Mouse (Mus musculus) forebrain, embryonic 15.5 days (tissue): ENCODE measurements around the gene Ly9. TPM values are rescaled to one million over a fixed set of nuclear protein-coding genes. Genes with fewer than 3 reads are reported as not detected.

Experiments
- ATAC-seq: fragments of 200-750 bp; cut with Nextera tagmentation; replicated peaks from 2 replicates; pipeline ENCODE4 v1.8.0; 2017; ENCODE audit warnings: mild to moderate bottlenecking, moderate TSS enrichment, moderate library complexity
- H3K27ac ChIP-seq: fragments of 300-500 bp; sonication (generic); replicated peaks from 2 replicates; pipeline ENCODE4 v1.5.1; 2015; ENCODE audit warnings: mild to moderate bottlenecking, inconsistent platforms
- H3K27me3 ChIP-seq: fragments of 300-500 bp; sonication (generic); 2 replicates; pipeline ENCODE4 v1.6.1; 2015; ENCODE audit warnings: inconsistent platforms
- H3K36me3 ChIP-seq: fragments of 300-500 bp; sonication (generic); 2 replicates; pipeline ENCODE4 v1.6.1; 2015; ENCODE audit warnings: mild to moderate bottlenecking, inconsistent platforms
- H3K4me1 ChIP-seq: fragments of 300-500 bp; sonication (generic); 2 replicates; pipeline ENCODE4 v1.6.1; 2015; ENCODE audit warnings: inconsistent platforms
- H3K4me2 ChIP-seq: fragments of 300-500 bp; sonication (generic); replicated peaks from 2 replicates; pipeline ENCODE4 v1.6.1; 2015; ENCODE audit warnings: mild to moderate bottlenecking, inconsistent platforms
- H3K4me3 ChIP-seq: fragments of 300-500 bp; sonication (generic); 2 replicates; pipeline ENCODE4 v1.5.1; 2015; ENCODE audit warnings: mild to moderate bottlenecking, inconsistent platforms
- H3K9ac ChIP-seq: fragments of 300-500 bp; sonication (generic); replicated peaks from 2 replicates; pipeline ENCODE4 v1.6.1; 2015; ENCODE audit warnings: mild to moderate bottlenecking, inconsistent platforms
- H3K9me3 ChIP-seq: fragments of 300-500 bp; sonication (generic); 2 replicates; pipeline ENCODE4 v1.6.1; 2016; ENCODE audit warnings: inconsistent platforms
- WGBS: fragments of 180-500 bp; shearing (Covaris S2); methylation state at CpG from one replicate; pipeline ENCODE4 v1.1.7; 2015; ENCODE audit warnings: mixed read lengths; 5-methylcytosine and 5-hydroxymethylcytosine counted together
- polyA plus RNA-seq: library from polyadenylated mRNA; unstranded; fragments of >200 nt; fragmentation: Nextera tagmentation; extraction: Ambion mirVana; gene quantifications from 2 replicates; pipeline ENCODE4 v1.2.1, GENCODE M21; 2015

Gene Ly9
- polyA plus RNA-seq, 1 experiment from 2014 or later, result 0.37 TPM

- no peak overlapping the region for H3K4me2 ChIP-seq
- ATAC-seq, result no peak
- H3K9me3 ChIP-seq, result no peaks in the 10 kb centered on the region
- no peaks in the 10 kb centered on the region for H3K27me3 ChIP-seq
- H3K4me1 ChIP-seq, result no peaks in the 10 kb centered on the region
- no peak overlapping the region for H3K27ac ChIP-seq
- no peak overlapping the region for H3K9ac ChIP-seq
- WGBS, result 64% methylated on average over 2 of the region's 2 CpGs
- H3K36me3 ChIP-seq, result no peaks in the 10 kb centered on the region
- H3K4me3 ChIP-seq, result no peak overlapping the region
Measured at GRCm38 (mm10) chr1:171568436-171568835, 38.8 kb downstream of the Ly9 start.

GRCm38 (mm10) chr1:171566777-171567176, 40.4 kb downstream of the Ly9 start:
- no peak overlapping the region for H3K27ac ChIP-seq
- H3K4me3 ChIP-seq, result no peak overlapping the region
- H3K4me1 ChIP-seq, result no peaks in the 10 kb centered on the region
- WGBS, result 21% methylated on average over 8 of the region's 8 CpGs
- no peak overlapping the region for H3K9ac ChIP-seq
- H3K9me3 ChIP-seq, result no peaks in the 10 kb centered on the region
- H3K36me3 ChIP-seq, result no peaks in the 10 kb centered on the region
- peak; percentile 29; the same call in 1 of the 2 replicates for ATAC-seq
- H3K27me3 ChIP-seq, result no peaks in the 10 kb centered on the region
- no peak overlapping the region for H3K4me2 ChIP-seq

DNA sequence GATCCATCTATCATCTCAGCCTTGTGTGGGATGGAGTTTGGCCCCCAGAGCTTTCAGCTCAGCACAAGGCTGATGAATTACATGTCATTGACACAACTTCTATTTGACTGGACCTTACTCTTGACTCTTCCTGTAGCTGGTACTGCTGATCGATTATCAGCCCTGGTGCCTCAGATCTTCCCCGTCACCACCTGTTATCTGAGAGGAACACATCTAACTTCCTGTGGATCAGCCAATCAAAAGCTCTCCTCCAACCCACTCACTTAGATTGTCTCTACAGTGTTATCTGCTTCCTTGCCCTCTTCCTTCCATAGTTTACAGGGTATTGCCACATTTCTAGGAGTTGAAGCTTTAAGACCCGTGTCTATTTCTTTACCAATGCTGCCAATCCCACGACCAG, 41.3 kb downstream of the Ly9 start:
- Histone ChIP-seq H3K4me1 (no peaks in the 10 kb centered on the region), H3K27me3 (no peaks in the 10 kb centered on the region), H3K4me2 (no peak overlapping the region), H3K9me3 (no peaks in the 10 kb centered on the region), H3K4me3 (no peak overlapping the region), H3K9ac (no peak overlapping the region), H3K27ac (no peak overlapping the region), H3K36me3 (no peaks in the 10 kb centered on the region)
- ATAC-seq, result no peak
- 83% methylated on average over 4 of the region's 4 CpGs for WGBS

GRCm38 (mm10) chr1:171564247-171564646, 43.0 kb downstream of the Ly9 start:
- H3K4me3 ChIP-seq, result no peak overlapping the region
- no peak overlapping the region for H3K4me2 ChIP-seq
- no peak overlapping the region for H3K9ac ChIP-seq
- H3K27ac ChIP-seq, result no peak overlapping the region
- no peaks in the 10 kb centered on the region for H3K27me3 ChIP-seq
- ATAC-seq, result 0 out of 2 replicates have a peak, but pooled peaks have one; percentile 58
- H3K36me3 ChIP-seq, result no peaks in the 10 kb centered on the region
- 55% methylated on average over 3 of the region's 3 CpGs for WGBS
- H3K9me3 ChIP-seq, result no peaks in the 10 kb centered on the region
- no peaks in the 10 kb centered on the region for H3K4me1 ChIP-seq

- Histone ChIP-seq H3K27ac (no peak overlapping the region), H3K9me3 (no peaks in the 10 kb centered on the region), H3K9ac (no peak overlapping the region), H3K4me1 (no peaks in the 10 kb centered on the region), H3K4me3 (no peak overlapping the region), H3K27me3 (no peaks in the 10 kb centered on the region), H3K4me2 (no peak overlapping the region), H3K36me3 (no peaks in the 10 kb centered on the region)
- ATAC-seq, result no peak
- WGBS, result 84% methylated on average over 2 of the region's 2 CpGs
Measured at GRCm38 (mm10) chr1:171563042-171563441, 44.2 kb downstream of the Ly9 start.

DNA sequence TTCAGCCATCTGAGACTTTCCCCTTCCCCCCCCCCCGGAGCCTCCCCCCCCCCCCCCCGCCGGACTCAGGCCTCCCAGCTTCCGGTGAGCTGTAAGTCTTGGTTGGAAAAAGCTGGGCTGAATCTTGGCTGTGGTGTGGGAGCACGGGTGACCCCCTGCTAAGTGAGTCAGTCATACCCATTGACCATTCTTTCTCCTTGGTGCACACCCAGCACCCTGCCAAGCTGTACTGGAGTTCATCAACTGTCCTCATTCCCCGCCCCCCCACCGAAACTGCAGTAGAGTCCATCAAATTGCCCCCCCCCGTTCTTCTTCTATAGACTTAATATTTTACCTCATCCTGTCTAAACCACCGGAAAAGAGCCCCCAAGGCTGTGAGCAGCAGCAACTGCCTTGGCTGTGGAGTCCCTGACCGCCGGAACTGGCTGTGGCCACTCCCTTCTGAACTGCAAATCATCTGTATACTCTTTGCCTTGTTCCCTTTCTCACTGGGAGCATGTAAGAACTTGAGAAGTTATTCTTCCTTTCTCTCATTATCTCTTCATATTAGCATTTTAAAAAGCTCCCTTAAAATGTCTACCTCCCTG, 45.5 kb downstream of the Ly9 start:
- Histone ChIP-seq H3K4me1 (no peaks in the 10 kb centered on the region), H3K36me3 (no peaks in the 10 kb centered on the region), H3K9me3 (no peaks in the 10 kb centered on the region), H3K27me3 (no peaks in the 10 kb centered on the region), H3K4me2 (no peak overlapping the region), H3K27ac (no peak overlapping the region), H3K4me3 (no peak overlapping the region), H3K9ac (no peak overlapping the region)
- ATAC-seq, result no peak
- WGBS, result 70% methylated on average over 7 of the region's 11 CpGs

- Histone ChIP-seq H3K27me3 (no peaks in the 10 kb centered on the region), H3K27ac (no peak overlapping the region), H3K9ac (no peak overlapping the region), H3K4me2 (no peak overlapping the region), H3K9me3 (no peaks in the 10 kb centered on the region), H3K4me3 (no peak overlapping the region), H3K36me3 (no peaks in the 10 kb centered on the region), H3K4me1 (no peaks in the 10 kb centered on the region)
- WGBS, result 59% methylated on average over 1 of the region's 1 CpGs
- ATAC-seq, result no peak
Measured at GRCm38 (mm10) chr1:171561200-171561599, 46.0 kb downstream of the Ly9 start.

- no peak overlapping the region for H3K27ac ChIP-seq
- no peaks in the 10 kb centered on the region for H3K36me3 ChIP-seq
- H3K4me3 ChIP-seq, result no peak overlapping the region
- no peak overlapping the region for H3K4me2 ChIP-seq
- no peak overlapping the region for H3K9ac ChIP-seq
- no peaks in the 10 kb centered on the region for H3K27me3 ChIP-seq
- no peaks in the 10 kb centered on the region for H3K9me3 ChIP-seq
- H3K4me1 ChIP-seq, result no peaks in the 10 kb centered on the region
- 82% methylated on average over 2 of the region's 2 CpGs for whole genome bisulfite sequencing
- no peak for ATAC-seq
Measured at GRCm38 (mm10) chr1:171560262-171560661, 46.9 kb downstream of the Ly9 start.

DNA sequence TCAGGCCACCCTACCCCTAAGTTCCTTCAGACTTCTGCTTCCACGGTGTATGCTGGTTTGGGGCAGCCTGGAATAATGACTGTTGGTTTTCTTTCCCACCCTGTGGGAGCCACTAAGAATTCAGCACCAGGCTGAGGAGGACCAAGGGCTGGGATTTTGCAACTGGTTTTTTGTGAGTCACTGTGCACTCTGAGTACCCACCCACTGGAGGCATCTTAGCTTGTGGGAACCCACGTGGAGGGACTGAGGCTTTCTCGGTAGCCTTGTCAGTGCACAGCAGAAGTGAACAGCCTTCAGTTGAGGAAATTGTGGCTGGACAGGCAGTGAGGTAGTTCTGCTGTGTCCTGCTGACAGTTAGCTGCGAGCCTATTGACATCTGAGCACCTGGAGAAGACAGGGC, 48.3 kb downstream of the Ly9 start, which contains the start of gene Cd244a:
Gene Cd244a, plus strand, starts transcription at position 296 of the 400 bp plus-strand sequence.
- no peaks in the 10 kb centered on the region for H3K4me1 ChIP-seq
- H3K36me3 ChIP-seq, result no peaks in the 10 kb centered on the region
- no peaks in the 10 kb centered on the region for H3K9me3 ChIP-seq
- no peak within 1 kb of the TSS for H3K4me3 ChIP-seq
- 86% methylated on average over 4 of the region's 4 CpGs for WGBS
- no peak for ATAC-seq
- H3K27ac ChIP-seq, result no peak within 1 kb of the TSS
- H3K9ac ChIP-seq, result no peak within 1 kb of the TSS
- H3K27me3 ChIP-seq, result no peaks in the 10 kb centered on the region
- H3K4me2 ChIP-seq, result no peak within 1 kb of the TSS

- ATAC-seq, result no peak
Measured at GRCm38 (mm10) chr1:171558407-171558806, 48.8 kb downstream of the Ly9 start.

GRCm38 (mm10) chr1:171556366-171556765, 50.8 kb downstream of the Ly9 start:
- Histone ChIP-seq H3K4me1 (no peaks in the 10 kb centered on the region), H3K9me3 (no peaks in the 10 kb centered on the region), H3K36me3 (no peaks in the 10 kb centered on the region), H3K4me3 (no peak overlapping the region), H3K27me3 (no peaks in the 10 kb centered on the region), H3K27ac (no peak overlapping the region), H3K9ac (no peak overlapping the region), H3K4me2 (no peak overlapping the region)
- ATAC-seq, result no peak
- 87% methylated on average over 2 of the region's 2 CpGs for WGBS

More at GRCm38 (mm10) chr1:171558407-171558806, 48.8 kb downstream of the Ly9 start:
- H3K9me3 ChIP-seq, result no peaks in the 10 kb centered on the region
- no peaks in the 10 kb centered on the region for H3K36me3 ChIP-seq
- WGBS, result 76% methylated on average over 6 of the region's 6 CpGs
- H3K27ac ChIP-seq, result no peak overlapping the region
- no peaks in the 10 kb centered on the region for H3K27me3 ChIP-seq
- no peak overlapping the region for H3K4me3 ChIP-seq
- H3K9ac ChIP-seq, result no peak overlapping the region
- no peak overlapping the region for H3K4me2 ChIP-seq
- no peaks in the 10 kb centered on the region for H3K4me1 ChIP-seq

DNA sequence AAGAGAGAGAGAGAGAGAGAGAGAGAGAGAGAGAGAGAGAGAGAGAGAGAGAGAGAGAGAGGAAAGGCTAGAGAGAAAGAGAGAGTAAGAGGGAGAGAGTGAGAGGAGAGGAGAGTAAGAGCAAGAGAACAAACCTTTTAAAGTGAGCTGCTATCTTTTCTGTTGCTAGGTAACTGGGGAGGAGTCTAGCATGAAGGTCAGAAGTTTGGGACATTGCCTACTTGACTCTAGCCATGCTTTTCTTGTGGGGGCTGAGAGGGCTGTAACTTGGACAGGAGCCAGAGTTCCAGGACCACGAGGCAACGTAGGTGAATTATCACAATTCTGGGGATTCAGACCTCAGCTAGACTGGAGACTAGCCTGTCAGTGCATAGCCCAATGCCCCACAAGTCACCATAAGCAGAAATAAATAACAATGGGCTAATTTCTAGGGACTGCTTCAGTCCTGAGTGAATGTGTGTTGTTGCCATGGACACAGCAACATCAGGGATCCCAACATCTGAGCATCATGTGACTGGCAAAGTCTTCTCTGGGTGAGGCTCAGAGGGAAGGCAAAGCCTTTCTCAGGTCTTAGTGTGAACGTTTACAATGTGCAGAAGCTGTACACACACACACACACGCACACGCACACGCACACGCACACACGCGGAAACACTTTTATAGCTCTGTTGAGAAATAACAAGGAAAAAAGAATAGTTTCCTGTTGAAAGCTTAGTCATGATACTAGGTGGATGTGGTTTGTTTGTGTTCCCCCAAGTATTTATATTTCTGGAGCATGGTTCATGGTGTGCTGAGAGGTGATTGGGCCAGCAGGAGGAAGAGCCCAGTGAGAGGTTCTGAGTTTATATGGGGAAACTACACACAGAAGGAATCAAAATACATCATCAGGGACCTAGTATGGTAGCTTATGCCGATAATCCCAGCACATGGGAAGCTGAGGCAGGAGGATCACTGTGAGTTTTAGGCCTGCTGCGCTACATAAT, 53.6 kb downstream of the Ly9 start:
- Histone ChIP-seq H3K4me3 (no peak overlapping the region), H3K9me3 (no peaks in the 10 kb centered on the region), H3K27me3 (no peaks in the 10 kb centered on the region), H3K9ac (no peak overlapping the region), H3K27ac (no peak overlapping the region), H3K4me2 (no peak overlapping the region), H3K4me1 (no peaks in the 10 kb centered on the region), H3K36me3 (no peaks in the 10 kb centered on the region)
- no peak for ATAC-seq
- WGBS, result 87% methylated on average over 11 of the region's 11 CpGs
